Mouse (Mus musculus) small intestine, adult 2 months (tissue): ENCODE measurements at regions not wholly inside any gene's neighbourhood (a gene's known extent, or its start where the extent isn't known, plus 50 kb on each side); places are given as distances from the start of the nearest gene placed in this dataset.

Experiments used
- CTCF ChIP-seq: fragments of 200-500 bp; IDR thresholded peaks from 2 replicates; pipeline ENCODE4 v1.5.1; 2012; ENCODE audit warnings: low read depth, mild to moderate bottlenecking, control low read depth, inconsistent platforms, low read length, moderate library complexity, mixed read lengths; ENCODE audit not compliant: insufficient replicate concordance, insufficient read length; ENCODE audit errors: extremely low read depth
- POLR2A ChIP-seq: fragments of 200-500 bp; IDR thresholded peaks from 2 replicates; pipeline ENCODE4 v1.6.1; 2012; ENCODE audit warnings: low read depth, mild to moderate bottlenecking, control low read depth, inconsistent platforms, low read length, moderate library complexity

DNA sequence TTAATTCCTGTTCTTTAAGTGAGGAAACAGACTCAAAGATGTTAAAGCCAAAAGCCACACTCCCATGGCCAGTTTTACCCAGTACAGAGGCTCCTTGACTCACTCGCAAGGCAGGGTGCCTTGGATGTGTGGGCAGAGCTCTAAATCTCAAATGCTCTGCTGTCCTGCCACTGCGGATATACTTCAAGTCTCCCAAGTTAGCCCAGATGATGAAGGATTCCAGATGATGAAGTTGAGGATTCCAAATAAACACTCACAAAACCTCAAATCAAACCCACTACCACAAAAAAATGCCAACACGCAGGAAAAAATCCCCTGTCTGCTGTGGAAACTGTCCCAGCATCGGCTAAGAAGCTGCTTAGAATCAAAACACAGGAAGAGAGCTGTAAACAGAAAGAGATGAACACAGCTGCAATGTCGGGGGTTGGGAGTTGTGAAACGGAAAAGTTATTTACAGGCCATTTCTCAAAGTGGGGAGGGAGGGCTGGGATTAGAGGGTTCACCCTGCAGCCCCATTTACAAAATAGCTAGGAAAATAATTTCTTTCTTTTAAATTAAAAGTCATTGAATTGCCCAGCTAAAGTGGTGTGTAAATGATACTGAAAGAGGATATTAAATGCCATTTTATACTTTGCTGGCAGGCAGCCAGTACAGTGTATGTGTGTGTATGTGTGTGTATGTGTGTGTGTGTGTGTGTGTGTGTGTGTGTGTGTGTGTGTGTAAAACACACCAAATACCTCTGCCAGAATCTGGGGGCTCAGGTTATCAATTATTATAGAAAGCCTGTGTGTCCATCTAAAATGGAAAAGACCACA is 135.6 kb downstream of the Bcas1 start:
- no peak for TF ChIP-seq POLR2A
- no peak for TF ChIP-seq CTCF
